Mouse (Mus musculus): ENCODE measurements around the gene Palm3. TPM values are rescaled to one million over a fixed set of nuclear protein-coding genes. Genes with fewer than 3 reads are reported as not detected.

Palm3 gene
- polyA plus RNA-seq, 1 experiment from 2014 or later, result 1.2 TPM

GRCm38 (mm10) chr8:84024171-84024570 is 2.9 kb downstream of the Palm3 start:
- 15% methylated on average over 10 of the region's 10 CpGs for WGBS
- Histone ChIP-seq H3K9ac (ENCODE audit: low read depth, low read length) (no peak overlapping the region), H3K36me3 (ENCODE audit: control insufficient read depth, insufficient read depth, low read length) (no peaks in the 10 kb centered on the region), H3K27me3 (replicated peaks; ENCODE audit: control insufficient read depth, insufficient read depth, low read length) (peaks cover 58% of the 10 kb centered on the region), H3K4me3 (ENCODE audit: low read depth, low read length) (no peak overlapping the region), H3K4me1 (replicated peaks; ENCODE audit: control insufficient read depth, insufficient read depth, low read length) (peaks cover 19% of the 10 kb centered on the region), H3K4me2 (no peak overlapping the region), H3K9me3 (ENCODE audit: control insufficient read depth, low read length) (no peaks in the 10 kb centered on the region), H3K27ac (ENCODE audit: low read depth, low read length) (no peak overlapping the region)
- no peak for ATAC-seq (replicated peaks; ENCODE audit: low FRiP score)
- no peak for DNase-seq (ENCODE audit: low spot score)

GRCm38 (mm10) chr8:84025863-84026262 is 4.6 kb downstream of the Palm3 start:
- H3K27me3 ChIP-seq (replicated peaks; ENCODE audit: control insufficient read depth, insufficient read depth, low read length), result peaks cover 50% of the 10 kb centered on the region
- peak overlapping the region; percentile 49 for H3K4me3 ChIP-seq (ENCODE audit: low read depth, low read length)
- H3K9ac ChIP-seq (ENCODE audit: low read depth, low read length), result no peak overlapping the region
- 1% methylated on average over 41 of the region's 41 CpGs for WGBS
- peak; percentile 68 for ATAC-seq (replicated peaks; ENCODE audit: low FRiP score)
- H3K9me3 ChIP-seq (ENCODE audit: control insufficient read depth, low read length), result no peaks in the 10 kb centered on the region
- peaks cover 19% of the 10 kb centered on the region for H3K4me1 ChIP-seq (replicated peaks; ENCODE audit: control insufficient read depth, insufficient read depth, low read length)
- DNase-seq (ENCODE audit: low spot score), result no peak
- no peaks in the 10 kb centered on the region for H3K36me3 ChIP-seq (ENCODE audit: control insufficient read depth, insufficient read depth, low read length)
- peak overlapping the region; percentile 75 for H3K4me2 ChIP-seq
- no peak overlapping the region for H3K27ac ChIP-seq (ENCODE audit: low read depth, low read length)

GRCm38 (mm10) chr8:84027449-84027848 is 6.2 kb downstream of the Palm3 start:
- Histone ChIP-seq H3K4me1 (replicated peaks; ENCODE audit: control insufficient read depth, insufficient read depth, low read length) (peaks cover 14% of the 10 kb centered on the region; the same call in 1 of the 2 replicates), H3K9me3 (ENCODE audit: control insufficient read depth, low read length) (no peaks in the 10 kb centered on the region), H3K4me3 (ENCODE audit: low read depth, low read length) (no peak overlapping the region), H3K9ac (ENCODE audit: low read depth, low read length) (no peak overlapping the region), H3K36me3 (ENCODE audit: control insufficient read depth, insufficient read depth, low read length) (no peaks in the 10 kb centered on the region), H3K27ac (ENCODE audit: low read depth, low read length) (no peak overlapping the region), H3K4me2 (no peak overlapping the region), H3K27me3 (replicated peaks; ENCODE audit: control insufficient read depth, insufficient read depth, low read length) (peaks cover 38% of the 10 kb centered on the region)
- DNase-seq (ENCODE audit: low spot score) (no peak), ATAC-seq (replicated peaks; ENCODE audit: low FRiP score) (no peak)
- 8% methylated on average over 10 of the region's 10 CpGs for WGBS

GRCm38 (mm10) chr8:84029272-84029671 is 8.0 kb downstream of the Palm3 start:
- H3K9me3 ChIP-seq (ENCODE audit: control insufficient read depth, low read length), result no peaks in the 10 kb centered on the region
- H3K36me3 ChIP-seq (ENCODE audit: control insufficient read depth, insufficient read depth, low read length), result no peaks in the 10 kb centered on the region
- H3K9ac ChIP-seq (ENCODE audit: low read depth, low read length), result no peak overlapping the region
- H3K4me2 ChIP-seq, result no peak overlapping the region
- ATAC-seq (replicated peaks; ENCODE audit: low FRiP score) (no peak), DNase-seq (ENCODE audit: low spot score) (no peak)
- WGBS, result 82% methylated on average over 5 of the region's 5 CpGs
- H3K4me3 ChIP-seq (ENCODE audit: low read depth, low read length), result no peak overlapping the region
- H3K27me3 ChIP-seq (replicated peaks; ENCODE audit: control insufficient read depth, insufficient read depth, low read length), result peaks cover 35% of the 10 kb centered on the region
- H3K4me1 ChIP-seq (replicated peaks; ENCODE audit: control insufficient read depth, insufficient read depth, low read length), result peaks cover 7% of the 10 kb centered on the region; the same call in 1 of the 2 replicates
- H3K27ac ChIP-seq (ENCODE audit: low read depth, low read length), result no peak overlapping the region

- H3K27me3 ChIP-seq (replicated peaks; ENCODE audit: control insufficient read depth, insufficient read depth, low read length), result peaks cover 6% of the 10 kb centered on the region
- WGBS, result 67% methylated on average over 4 of the region's 4 CpGs
- no peaks in the 10 kb centered on the region for H3K9me3 ChIP-seq (ENCODE audit: control insufficient read depth, low read length)
- no peaks in the 10 kb centered on the region for H3K36me3 ChIP-seq (ENCODE audit: control insufficient read depth, insufficient read depth, low read length)
- H3K9ac ChIP-seq (ENCODE audit: low read depth, low read length), result no peak overlapping the region
- DNase-seq (ENCODE audit: low spot score) (no peak), ATAC-seq (replicated peaks; ENCODE audit: low FRiP score) (no peak)
- H3K4me2 ChIP-seq, result no peak overlapping the region
- H3K27ac ChIP-seq (ENCODE audit: low read depth, low read length), result no peak overlapping the region
- no peak overlapping the region for H3K4me3 ChIP-seq (ENCODE audit: low read depth, low read length)
- H3K4me1 ChIP-seq (replicated peaks; ENCODE audit: control insufficient read depth, insufficient read depth, low read length), result no peaks in the 10 kb centered on the region
Measured at GRCm38 (mm10) chr8:84032777-84033176, 11.5 kb downstream of the Palm3 start.

- H3K9me3 ChIP-seq (ENCODE audit: control insufficient read depth, low read length), result no peaks in the 10 kb centered on the region
- H3K4me2 ChIP-seq, result no peak overlapping the region
- ATAC-seq (replicated peaks; ENCODE audit: low FRiP score) (no peak), DNase-seq (ENCODE audit: low spot score) (no peak)
- 72% methylated on average over 5 of the region's 5 CpGs for WGBS
- peaks cover 25% of the 10 kb centered on the region for H3K27me3 ChIP-seq (replicated peaks; ENCODE audit: control insufficient read depth, insufficient read depth, low read length)
- no peak overlapping the region for H3K27ac ChIP-seq (ENCODE audit: low read depth, low read length)
- H3K36me3 ChIP-seq (ENCODE audit: control insufficient read depth, insufficient read depth, low read length), result no peaks in the 10 kb centered on the region
- H3K4me1 ChIP-seq (replicated peaks; ENCODE audit: control insufficient read depth, insufficient read depth, low read length), result no peaks in the 10 kb centered on the region
- no peak overlapping the region for H3K4me3 ChIP-seq (ENCODE audit: low read depth, low read length)
- no peak overlapping the region for H3K9ac ChIP-seq (ENCODE audit: low read depth, low read length)
Measured at GRCm38 (mm10) chr8:84038015-84038414, 16.7 kb downstream of the Palm3 start.

GRCm38 (mm10) chr8:84039050-84039449 is 17.8 kb downstream of the Palm3 start:
- H3K27me3 ChIP-seq (replicated peaks; ENCODE audit: control insufficient read depth, insufficient read depth, low read length), result peaks cover 36% of the 10 kb centered on the region
- no peak overlapping the region for H3K4me3 ChIP-seq (ENCODE audit: low read depth, low read length)
- no peak overlapping the region for H3K27ac ChIP-seq (ENCODE audit: low read depth, low read length)
- no peak overlapping the region for H3K9ac ChIP-seq (ENCODE audit: low read depth, low read length)
- peak; percentile 36; the same call in 1 of the 2 replicates for ATAC-seq (replicated peaks; ENCODE audit: low FRiP score)
- H3K9me3 ChIP-seq (ENCODE audit: control insufficient read depth, low read length), result no peaks in the 10 kb centered on the region
- no peaks in the 10 kb centered on the region for H3K4me1 ChIP-seq (replicated peaks; ENCODE audit: control insufficient read depth, insufficient read depth, low read length)
- 12% methylated on average over 5 of the region's 5 CpGs for WGBS
- H3K4me2 ChIP-seq, result no peak overlapping the region
- H3K36me3 ChIP-seq (ENCODE audit: control insufficient read depth, insufficient read depth, low read length), result no peaks in the 10 kb centered on the region
- peak; percentile 70 for DNase-seq (ENCODE audit: low spot score)

GRCm38 (mm10) chr8:84042066-84042947 is 21.0 kb downstream of the Palm3 start, which contains the start of gene Il27ra:
Gene Il27ra (minus strand): TSS chr8:84042589.
- no peaks in the 10 kb centered on the region for H3K9me3 ChIP-seq (ENCODE audit: control insufficient read depth, low read length)
- peak; percentile 60 for ATAC-seq (replicated peaks; ENCODE audit: low FRiP score)
- H3K4me3 ChIP-seq (ENCODE audit: low read depth, low read length), result peak within 1 kb of the TSS; percentile 47
- H3K27me3 ChIP-seq (replicated peaks; ENCODE audit: control insufficient read depth, insufficient read depth, low read length), result peaks cover 50% of the 10 kb centered on the region
- H3K9ac ChIP-seq (ENCODE audit: low read depth, low read length), result no peak within 1 kb of the TSS
- peak within 1 kb of the TSS; percentile 69 for H3K4me2 ChIP-seq
- DNase-seq (ENCODE audit: low spot score), result no peak
- 4% methylated on average over 40 of the region's 40 CpGs for WGBS
- no peaks in the 10 kb centered on the region for H3K36me3 ChIP-seq (ENCODE audit: control insufficient read depth, insufficient read depth, low read length)
- H3K27ac ChIP-seq (ENCODE audit: low read depth, low read length), result no peak within 1 kb of the TSS
- H3K4me1 ChIP-seq (replicated peaks; ENCODE audit: control insufficient read depth, insufficient read depth, low read length), result no peaks in the 10 kb centered on the region; the same call in 1 of the 2 replicates

GRCm38 (mm10) chr8:84042948-84043342 is 21.7 kb downstream of the Palm3 start:
- Histone ChIP-seq H3K27ac (ENCODE audit: low read depth, low read length) (no peak overlapping the region), H3K4me1 (replicated peaks; ENCODE audit: control insufficient read depth, insufficient read depth, low read length) (no peaks in the 10 kb centered on the region; the same call in 1 of the 2 replicates), H3K36me3 (ENCODE audit: control insufficient read depth, insufficient read depth, low read length) (no peaks in the 10 kb centered on the region), H3K9ac (ENCODE audit: low read depth, low read length) (no peak overlapping the region), H3K27me3 (replicated peaks; ENCODE audit: control insufficient read depth, insufficient read depth, low read length) (peaks cover 51% of the 10 kb centered on the region), H3K4me3 (ENCODE audit: low read depth, low read length) (peak overlapping the region; percentile 47), H3K4me2 (peak overlapping the region; percentile 69), H3K9me3 (ENCODE audit: control insufficient read depth, low read length) (no peaks in the 10 kb centered on the region)
- ATAC-seq (replicated peaks; ENCODE audit: low FRiP score), result no peak
- no peak for DNase-seq (ENCODE audit: low spot score)
- WGBS, result 35% methylated on average over 12 of the region's 12 CpGs

All from liver, embryonic 11.5 days (tissue).